Mouse (Mus musculus) ES-E14 (cell line): Measurements from ENCODE around the gene Hacd1.

Source experiments
- CHD2 ChIP-seq: IDR thresholded peaks from 2 replicates; pipeline ENCODE4 v1.6.1; 2014; ENCODE audit warnings: mild to moderate bottlenecking, low read depth, low read length, inconsistent platforms
- ZC3H11A ChIP-seq: IDR thresholded peaks from 2 replicates; pipeline ENCODE4 v1.6.1; 2012; ENCODE audit warnings: low read depth, mild to moderate bottlenecking, inconsistent platforms, low read length, borderline replicate concordance

DNA sequence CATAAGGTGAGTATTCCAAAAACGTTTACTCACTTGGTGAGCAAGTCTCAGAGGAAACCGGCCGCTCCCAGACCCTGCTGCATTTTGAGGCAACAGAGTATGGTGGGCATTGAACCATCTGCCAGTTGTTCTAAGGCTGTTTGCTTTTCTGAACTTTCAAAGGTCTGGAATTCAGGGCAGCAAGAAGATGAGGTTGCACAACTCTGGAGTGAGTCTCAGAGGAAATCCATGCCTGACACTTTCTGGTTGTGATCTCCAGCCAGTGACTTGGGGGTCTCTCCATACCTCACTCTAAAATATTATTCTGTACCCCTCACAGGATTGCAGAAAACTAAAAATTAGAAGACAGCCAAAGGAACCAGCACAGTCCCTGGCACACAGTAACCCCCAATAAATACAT lies 1.8 kb downstream of the Hacd1 start:
- TF ChIP-seq ZC3H11A (no peak), CHD2 (no peak)
